Mouse (Mus musculus) spleen, postnatal 14 days (tissue): ENCODE measurements around the gene Ddx39b.
"Not testable (repeated sequence)": the region's sequence is repeated elsewhere in the genome, so short reads cannot be mapped to it uniquely, and the experiment has no call there.

Experiments used
- DNase-seq, 2 experiments: peaks; one replicate each; pipeline ENCODE4 v3.0.0; 2021 to 2022; ENCODE audit warnings: low spot score in 2 of 2

Gene Ddx39b

GRCm38 (mm10) chr17:35261651-35262050 is 20.1 kb downstream of the Ddx39b start:
- DNase-seq, result no peak

- peak; percentile 98 to 100 for DNase-seq
Measured at GRCm38 (mm10) chr17:35262664-35263522, 21.3 kb downstream of the Ddx39b start, which contains the start of gene H2-D1. Gene H2-D1, plus strand, starts transcription at chr17:35262730.

GRCm38 (mm10) chr17:35263523-35263883 is 22.0 kb downstream of the Ddx39b start:
- DNase-seq, result no peak

DNA sequence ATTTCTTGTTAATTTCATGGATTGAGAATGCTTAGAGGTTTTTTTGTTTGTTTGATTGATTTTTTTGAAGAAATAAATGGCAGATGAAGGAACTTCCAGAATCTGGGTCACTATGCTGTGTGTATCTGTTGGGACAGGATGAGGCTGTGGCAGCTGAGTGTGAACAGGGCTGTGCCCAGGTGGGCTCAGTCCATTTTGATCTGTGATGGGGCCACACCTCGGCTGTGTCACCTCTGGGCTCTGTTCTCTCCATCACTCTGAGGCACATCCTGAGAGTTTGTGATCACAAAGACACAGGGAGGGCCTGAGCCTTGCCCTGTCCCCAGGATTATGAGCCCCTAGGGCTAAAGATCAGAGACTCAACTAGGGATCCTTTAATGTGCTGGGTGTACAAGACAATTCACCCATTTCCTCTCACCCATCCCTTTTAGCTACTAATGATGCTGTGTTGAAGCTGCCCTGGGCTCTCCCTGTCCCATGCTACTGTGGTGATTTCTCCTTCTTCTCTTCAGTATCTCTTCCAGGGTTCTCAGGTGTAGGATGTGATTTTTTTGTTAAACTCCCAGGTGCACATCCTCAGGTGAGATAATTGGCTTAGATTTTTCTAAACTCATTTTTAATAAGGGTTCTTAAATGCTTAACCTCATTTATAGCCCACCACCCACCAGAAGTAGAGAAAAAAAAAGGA is 26.0 kb downstream of the Ddx39b start:
- DNase-seq, result no peak

- peak; percentile 27 to 53 for DNase-seq
Measured at GRCm38 (mm10) chr17:35269653-35270347, 28.3 kb downstream of the Ddx39b start.

DNA sequence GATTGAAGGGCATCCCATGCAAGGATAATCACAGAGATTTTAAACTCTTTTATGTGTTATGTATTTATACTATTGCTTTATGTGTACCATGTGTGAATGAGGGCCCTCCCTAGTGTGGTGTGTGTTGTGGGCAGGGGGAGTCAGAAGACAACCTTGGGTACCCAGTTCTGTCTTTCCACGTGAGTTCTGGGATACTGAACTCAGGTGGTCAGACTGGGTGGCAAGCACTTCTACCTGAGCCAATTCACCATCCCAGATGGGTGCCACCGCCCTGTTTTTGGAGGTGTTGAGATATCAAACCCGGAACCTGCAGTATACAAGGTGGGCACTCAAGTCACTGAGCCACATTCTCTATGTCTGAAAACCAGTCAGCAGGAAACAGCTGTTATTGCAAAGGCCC is 30.7 kb downstream of the Ddx39b start:
- DNase-seq, result no peak

DNA sequence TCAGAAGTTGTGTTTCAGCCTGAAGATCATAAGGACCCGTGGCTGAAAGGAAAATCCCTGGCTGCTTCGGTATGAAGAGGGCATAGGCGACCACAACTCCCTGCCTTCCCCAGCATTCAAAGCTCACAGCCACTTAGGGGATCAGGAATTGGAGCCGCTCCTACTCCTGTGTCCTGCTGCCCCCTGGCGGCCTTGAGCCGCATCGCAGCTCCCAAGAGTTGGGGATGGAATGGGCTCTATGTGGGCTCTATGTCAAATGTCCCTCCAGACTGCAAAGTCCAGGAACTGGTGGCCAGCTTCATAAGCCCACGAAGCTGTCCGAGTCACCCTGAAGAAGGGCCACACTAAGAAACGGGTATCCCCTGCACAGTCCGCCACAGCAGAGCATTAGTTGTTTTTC is 33.2 kb downstream of the Ddx39b start:
- DNase-seq, result peak; percentile 73 to 84

- no peak for DNase-seq
Measured at GRCm38 (mm10) chr17:35276304-35276864, 34.8 kb downstream of the Ddx39b start.

DNA sequence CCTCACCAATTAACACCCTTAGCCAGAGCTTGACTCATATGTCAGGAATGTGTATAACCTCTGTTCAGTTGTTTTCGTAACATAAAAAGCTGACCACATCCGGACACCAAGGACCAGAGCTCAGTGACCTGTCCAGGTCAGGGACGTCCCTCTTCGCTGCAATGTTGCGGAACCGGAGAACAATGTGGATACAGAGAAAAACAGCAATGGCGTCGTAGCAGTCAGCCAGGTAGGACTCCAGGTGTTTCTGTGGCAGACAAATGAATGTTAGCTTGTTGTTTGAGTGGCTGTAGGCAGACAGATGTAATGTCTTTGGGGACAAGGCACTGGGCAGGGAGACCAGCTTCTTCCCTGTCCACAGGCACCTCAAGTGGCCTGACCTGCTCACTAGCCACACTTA is 36.5 kb downstream of the Ddx39b start:
- DNase-seq, result no peak

GRCm38 (mm10) chr17:35278957-35279688 is 37.6 kb downstream of the Ddx39b start:
- no peak for DNase-seq

- no peak for DNase-seq
Measured at GRCm38 (mm10) chr17:35280276-35280675, 38.7 kb downstream of the Ddx39b start.

GRCm38 (mm10) chr17:35285431-35285830 is 43.9 kb downstream of the Ddx39b start:
- DNase-seq, result no peak

DNA sequence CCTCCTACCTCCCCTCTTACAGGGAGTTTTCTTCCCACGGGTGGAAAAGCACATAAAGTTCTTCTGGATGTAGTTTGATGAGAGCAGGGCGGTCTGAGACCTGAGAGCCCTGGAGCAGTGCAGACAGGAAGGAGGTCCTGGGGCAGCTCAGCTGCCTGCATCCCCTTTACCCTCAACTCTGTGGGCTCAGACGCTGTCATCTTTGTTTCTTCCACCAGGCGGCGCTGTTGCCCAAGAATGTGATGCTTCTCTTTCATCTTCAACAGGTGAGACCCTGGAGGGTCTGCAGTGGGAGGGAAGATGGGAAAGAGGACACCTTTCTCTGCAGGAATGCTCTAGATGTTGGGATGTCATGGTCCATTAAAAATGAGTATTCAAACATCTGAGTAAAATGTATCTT is 54.2 kb downstream of the Ddx39b start:
- peak; percentile 52 to 74 for DNase-seq

DNA sequence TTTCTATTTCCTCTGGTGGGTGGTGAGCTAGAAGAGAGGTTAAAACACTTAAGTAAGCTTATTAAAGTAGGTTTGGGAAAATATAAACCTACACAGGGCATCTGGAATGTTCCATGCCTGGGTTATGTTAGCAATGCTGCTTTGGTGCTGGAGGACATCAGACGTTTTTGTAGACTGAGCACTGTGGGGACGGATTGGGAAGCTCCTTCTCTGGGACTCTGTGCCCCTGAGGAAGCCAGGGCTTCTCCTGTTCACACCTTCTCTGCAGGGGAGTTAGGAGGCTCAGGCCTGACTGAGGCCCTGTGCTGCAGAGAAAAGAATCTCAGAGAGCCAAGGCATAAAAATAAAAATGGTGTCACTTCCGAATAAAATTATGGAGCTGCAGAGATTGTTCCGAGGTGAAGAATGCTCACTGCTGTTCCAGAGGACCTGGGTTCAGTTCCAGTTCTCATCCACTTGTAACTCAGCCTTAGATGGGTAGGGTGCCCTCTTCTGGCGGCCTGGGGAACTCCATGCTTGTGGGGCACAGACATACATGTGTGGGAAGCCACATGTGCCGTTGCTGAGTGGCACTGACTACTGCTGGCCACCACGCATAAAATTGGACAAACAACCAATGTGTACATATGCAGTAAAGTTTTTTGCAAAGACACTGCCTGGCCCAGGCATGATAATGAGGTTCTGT is 58.9 kb downstream of the Ddx39b start:
- not testable (repeated sequence) for DNase-seq

GRCm38 (mm10) chr17:35301645-35302258 is 60.2 kb downstream of the Ddx39b start:
- peak; percentile 79 to 93 for DNase-seq

DNA sequence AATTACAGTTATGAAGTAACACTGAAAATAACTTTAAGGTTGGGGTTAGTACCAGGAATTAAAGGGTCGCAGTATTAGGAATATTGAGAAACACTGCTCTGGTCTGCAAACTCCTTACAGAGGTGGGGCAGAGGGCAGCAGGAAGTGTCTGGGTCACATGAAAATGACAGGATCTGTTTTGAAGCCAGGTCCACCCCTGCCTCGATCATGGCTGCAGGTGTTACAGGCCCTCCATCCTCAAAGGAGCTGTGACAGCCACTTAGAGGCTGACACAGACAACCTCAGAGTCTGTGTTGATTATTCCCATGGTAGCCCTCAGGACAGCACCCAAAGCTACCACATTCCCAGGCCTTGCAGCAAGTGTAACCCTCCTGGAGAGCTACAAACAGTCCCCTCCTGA is 61.7 kb downstream of the Ddx39b start:
- no peak for DNase-seq
